Mouse (Mus musculus): ENCODE measurements around the gene Oas1a.
"Not testable (repeated sequence)": the region's sequence is repeated elsewhere in the genome, so short reads cannot be mapped to it uniquely, and the experiment has no call there.

GRCm38 (mm10) chr5:120924520-120924919 lies 17.2 kb upstream of the Oas1a start:
- not testable (repeated sequence) for TF ChIP-seq CTCF (IDR thresholded peaks at IDR 0.05; ENCODE audit: low read depth, low read length); GATA2 (IDR thresholded peaks at IDR 0.05; ENCODE audit: borderline replicate concordance, low read depth, low read length); GATA1 (IDR thresholded peaks at IDR 0.05; ENCODE audit: borderline replicate concordance, low read length); POLR2AphosphoS5 (IDR thresholded peaks at IDR 0.05; ENCODE audit: insufficient replicate concordance, low read depth, low read length); TAL1 (conservative IDR thresholded peaks at IDR 0.05; ENCODE audit: low read depth, low read length)

Data from G1E (cell line).